Mouse (Mus musculus) hindbrain, embryonic 16.5 days (tissue): Measurements from ENCODE around the gene Zdhhc12. TPM values are rescaled to one million over a fixed set of nuclear protein-coding genes. Genes with fewer than 3 reads are reported as not detected.
A peak's percentile ranks its signal among the peaks of the same experiment; 100 is the strongest.

Experiments used
- ATAC-seq: fragments of 200-750 bp; cut with Nextera tagmentation; 2 replicates; pipeline ENCODE4 v1.8.0; 2017; ENCODE audit warnings: moderate TSS enrichment, moderate library complexity
- H3K27ac ChIP-seq: fragments of 300-500 bp; sonication (generic); 2 replicates; pipeline ENCODE4 v1.5.1; 2014; ENCODE audit warnings: low read depth, mild to moderate bottlenecking, control low read depth, low read length, moderate library complexity
- H3K27me3 ChIP-seq: fragments of 300-500 bp; sonication (generic); replicated peaks from 2 replicates; pipeline ENCODE4 v1.6.1; 2014; ENCODE audit warnings: low read length; ENCODE audit not compliant: control insufficient read depth, insufficient read depth
- H3K36me3 ChIP-seq: fragments of 300-500 bp; sonication (generic); 2 replicates; pipeline ENCODE4 v1.6.1; 2014; ENCODE audit warnings: mild to moderate bottlenecking, low read length, moderate library complexity, mixed read lengths; ENCODE audit not compliant: control insufficient read depth, insufficient read depth
- H3K4me1 ChIP-seq: fragments of 300-500 bp; sonication (generic); 2 replicates; pipeline ENCODE4 v1.6.1; 2014; ENCODE audit warnings: low read depth, low read length; ENCODE audit not compliant: control insufficient read depth, insufficient read depth
- H3K4me2 ChIP-seq: fragments of 300-500 bp; sonication (generic); 2 replicates; pipeline ENCODE4 v1.6.1; 2014; ENCODE audit warnings: mild to moderate bottlenecking, low read length, control low read depth, moderate library complexity
- H3K4me3 ChIP-seq: fragments of 300-500 bp; sonication (generic); 2 replicates; pipeline ENCODE4 v1.5.1; 2014; ENCODE audit warnings: mild to moderate bottlenecking, low read length, control low read depth, moderate library complexity
- H3K9ac ChIP-seq: fragments of 300-500 bp; sonication (generic); 2 replicates; pipeline ENCODE4 v1.6.1; 2014; ENCODE audit warnings: low read depth, mild to moderate bottlenecking, control low read depth, low read length, moderate library complexity
- H3K9me3 ChIP-seq: fragments of 300-500 bp; sonication (generic); 2 replicates; pipeline ENCODE4 v1.6.1; 2014; ENCODE audit warnings: mild to moderate bottlenecking, low read length, moderate library complexity; ENCODE audit not compliant: control insufficient read depth
- WGBS: fragments of 180-500 bp; shearing (Covaris S2); extraction: QIAGEN DNeasy Blood & Tissue Kit; methylation state at CpG from one replicate; pipeline ENCODE4 v1.1.7; 2014; 5-methylcytosine and 5-hydroxymethylcytosine counted together
- polyA plus RNA-seq: library from polyadenylated mRNA; unstranded; fragments of >200 nt; fragmentation: Nextera tagmentation; extraction: Ambion mirVana; gene quantifications from 2 replicates; pipeline ENCODE4 v1.2.1, GENCODE M21; 2015

The Zdhhc12 gene
- polyA plus RNA-seq, 1 experiment from 2014 or later = 31.3 TPM

- Histone ChIP-seq H3K9ac (no peak overlapping the region), H3K9me3 (no peaks in the 10 kb centered on the region), H3K27me3 (no peaks in the 10 kb centered on the region), H3K27ac (no peak overlapping the region), H3K4me3 (no peak overlapping the region), H3K4me1 (peaks cover 19% of the 10 kb centered on the region), H3K36me3 (no peaks in the 10 kb centered on the region), H3K4me2 (no peak overlapping the region)
- WGBS = 86% methylated on average over 4 of the region's 4 CpGs
- ATAC-seq = no peak
Measured at GRCm38 (mm10) chr2:30130156-30130555, 36.7 kb upstream of the Zdhhc12 start.

- Histone ChIP-seq H3K27ac (no peak overlapping the region), H3K4me2 (no peak overlapping the region), H3K9ac (no peak overlapping the region), H3K36me3 (no peaks in the 10 kb centered on the region), H3K4me3 (no peak overlapping the region), H3K9me3 (no peaks in the 10 kb centered on the region), H3K27me3 (no peaks in the 10 kb centered on the region), H3K4me1 (peaks cover 13% of the 10 kb centered on the region)
- WGBS = 31% methylated on average over 2 of the region's 2 CpGs
- ATAC-seq = no peak
Measured at GRCm38 (mm10) chr2:30128789-30129188, 35.3 kb upstream of the Zdhhc12 start.

GRCm38 (mm10) chr2:30124472-30125274, 31.2 kb upstream of the Zdhhc12 start, which contains the start of gene Zer1:
Zer1 (minus strand) TSS chr2:30124585.
- H3K4me2 ChIP-seq = peak within 1 kb of the TSS; percentile 94
- no peaks in the 10 kb centered on the region for H3K36me3 ChIP-seq
- H3K9ac ChIP-seq = peak within 1 kb of the TSS; percentile 78
- H3K4me1 ChIP-seq = peaks cover 24% of the 10 kb centered on the region
- ATAC-seq = peak; percentile 98
- H3K27ac ChIP-seq = peak within 1 kb of the TSS; percentile 92
- peak within 1 kb of the TSS; percentile 70 for H3K4me3 ChIP-seq
- 9% methylated on average over 29 of the region's 31 CpGs for WGBS
- no peaks in the 10 kb centered on the region for H3K9me3 ChIP-seq
- H3K27me3 ChIP-seq = no peaks in the 10 kb centered on the region

GRCm38 (mm10) chr2:30123729-30124471, 30.5 kb upstream of the Zdhhc12 start:
- peak overlapping the region; percentile 78 for H3K9ac ChIP-seq
- peak overlapping the region; percentile 92 for H3K27ac ChIP-seq
- no peaks in the 10 kb centered on the region for H3K27me3 ChIP-seq
- H3K9me3 ChIP-seq = no peaks in the 10 kb centered on the region
- H3K4me1 ChIP-seq = peaks cover 32% of the 10 kb centered on the region
- H3K4me2 ChIP-seq = peak overlapping the region; percentile 94
- peak overlapping the region; percentile 70 for H3K4me3 ChIP-seq
- no peaks in the 10 kb centered on the region for H3K36me3 ChIP-seq
- 2% methylated on average over 33 of the region's 44 CpGs for WGBS
- peak; percentile 74 for ATAC-seq

- Histone ChIP-seq H3K36me3 (no peaks in the 10 kb centered on the region), H3K27ac (no peak overlapping the region), H3K4me3 (no peak overlapping the region), H3K9ac (no peak overlapping the region), H3K27me3 (no peaks in the 10 kb centered on the region), H3K4me2 (no peak overlapping the region; the same call in 1 of the 2 replicates), H3K9me3 (no peaks in the 10 kb centered on the region), H3K4me1 (peaks cover 32% of the 10 kb centered on the region)
- 89% methylated on average over 5 of the region's 5 CpGs for WGBS
- ATAC-seq = no peak
Measured at GRCm38 (mm10) chr2:30122766-30123165, 29.3 kb upstream of the Zdhhc12 start.

- no peak overlapping the region for H3K4me2 ChIP-seq
- WGBS = 72% methylated on average over 4 of the region's 4 CpGs
- no peaks in the 10 kb centered on the region for H3K36me3 ChIP-seq
- H3K9ac ChIP-seq = no peak overlapping the region
- H3K9me3 ChIP-seq = no peaks in the 10 kb centered on the region
- H3K4me1 ChIP-seq = peaks cover 30% of the 10 kb centered on the region
- H3K4me3 ChIP-seq = no peak overlapping the region
- ATAC-seq = no peak
- H3K27me3 ChIP-seq = no peaks in the 10 kb centered on the region
- H3K27ac ChIP-seq = no peak overlapping the region
Measured at GRCm38 (mm10) chr2:30120269-30120668, 26.8 kb upstream of the Zdhhc12 start.

GRCm38 (mm10) chr2:30119641-30120051, 26.2 kb upstream of the Zdhhc12 start:
- ATAC-seq = no peak
- H3K4me2 ChIP-seq = no peak overlapping the region; the same call in 1 of the 2 replicates
- H3K9ac ChIP-seq = no peak overlapping the region
- H3K27me3 ChIP-seq = no peaks in the 10 kb centered on the region
- no peak overlapping the region for H3K4me3 ChIP-seq
- H3K4me1 ChIP-seq = peaks cover 25% of the 10 kb centered on the region
- H3K9me3 ChIP-seq = no peaks in the 10 kb centered on the region
- H3K27ac ChIP-seq = no peak overlapping the region; the same call in 1 of the 2 replicates
- no peaks in the 10 kb centered on the region for H3K36me3 ChIP-seq
- WGBS = 6% methylated on average over 6 of the region's 6 CpGs

GRCm38 (mm10) chr2:30112564-30112963, 19.1 kb upstream of the Zdhhc12 start:
- H3K4me2 ChIP-seq = no peak overlapping the region
- no peaks in the 10 kb centered on the region for H3K9me3 ChIP-seq
- ATAC-seq = no peak
- peaks cover 32% of the 10 kb centered on the region for H3K36me3 ChIP-seq
- 92% methylated on average over 5 of the region's 5 CpGs for WGBS
- no peak overlapping the region for H3K9ac ChIP-seq
- no peaks in the 10 kb centered on the region for H3K27me3 ChIP-seq
- no peaks in the 10 kb centered on the region for H3K4me1 ChIP-seq
- no peak overlapping the region for H3K27ac ChIP-seq
- H3K4me3 ChIP-seq = no peak overlapping the region

- Histone ChIP-seq H3K9ac (no peak overlapping the region), H3K27me3 (no peaks in the 10 kb centered on the region), H3K4me3 (no peak overlapping the region), H3K4me1 (no peaks in the 10 kb centered on the region), H3K9me3 (no peaks in the 10 kb centered on the region), H3K4me2 (no peak overlapping the region), H3K36me3 (peaks cover 41% of the 10 kb centered on the region), H3K27ac (no peak overlapping the region)
- no peak for ATAC-seq
- WGBS = 96% methylated on average over 2 of the region's 2 CpGs
Measured at GRCm38 (mm10) chr2:30111500-30111899, 18.1 kb upstream of the Zdhhc12 start.
